ENCODE assay signal across 17 mouse cellular contexts in genomic region chr10:100026778-100027177, GRCm38 (mm10).
"Had no signal": no experiment of that assay in that cellular context is flagged by ENCODE, and none has a peak within 500 bp of the region (broad histone marks: within the 10 kb centered on the region; RNA-seq: fewer than 3 reads in every experiment).

No protein-coding gene starts in this region.

- H3K36me3 ChIP-seq: intestine, embryonic 15.5 days; limb, embryonic 12.5 days had no signal

- H3K27ac ChIP-seq: intestine, embryonic 15.5 days; kidney, postnatal 0 days; limb, embryonic 12.5 days; limb, embryonic 15.5 days; lung, embryonic 15.5 days; stomach, embryonic 15.5 days had no signal

- H3K4me2 ChIP-seq: intestine, embryonic 15.5 days; limb, embryonic 12.5 days; limb, embryonic 15.5 days; lung, embryonic 15.5 days; midbrain, embryonic 11.5 days; stomach, embryonic 15.5 days had no signal

- H3K4me1 ChIP-seq: limb, embryonic 15.5 days; megakaryocyte, embryonic 14.5 days had no signal

- H3K9me3 ChIP-seq: intestine, embryonic 15.5 days; limb, embryonic 12.5 days; limb, embryonic 15.5 days; lung, embryonic 15.5 days; stomach, embryonic 15.5 days had no signal

- H3K27me3 ChIP-seq: intestine, embryonic 15.5 days; lung, embryonic 15.5 days; stomach, embryonic 15.5 days had no signal

- H3K9ac ChIP-seq: intestine, embryonic 15.5 days; limb, embryonic 12.5 days; limb, embryonic 15.5 days; lung, embryonic 15.5 days; stomach, embryonic 15.5 days had no signal

- ATAC-seq: hindbrain, embryonic 16.5 days; intestine, embryonic 15.5 days had no signal

- DNase-seq: left cerebral cortex, postnatal 4 days; lung, adult 18-20 months; lung, postnatal 10 days; lung, postnatal 36 days; midbrain, embryonic 14.5 days; right cerebral cortex, postnatal 25 days; spleen, adult 18-20 months; thymus, postnatal 25 days had no signal

- H3K4me3 ChIP-seq: intestine, embryonic 15.5 days; limb, embryonic 12.5 days; limb, embryonic 15.5 days; lung, embryonic 15.5 days; megakaryocyte, embryonic 14.5 days; stomach, embryonic 15.5 days had no signal
